Comparison of ENCODE assay signal across 15 mouse cellular contexts in the genomic region with DNA sequence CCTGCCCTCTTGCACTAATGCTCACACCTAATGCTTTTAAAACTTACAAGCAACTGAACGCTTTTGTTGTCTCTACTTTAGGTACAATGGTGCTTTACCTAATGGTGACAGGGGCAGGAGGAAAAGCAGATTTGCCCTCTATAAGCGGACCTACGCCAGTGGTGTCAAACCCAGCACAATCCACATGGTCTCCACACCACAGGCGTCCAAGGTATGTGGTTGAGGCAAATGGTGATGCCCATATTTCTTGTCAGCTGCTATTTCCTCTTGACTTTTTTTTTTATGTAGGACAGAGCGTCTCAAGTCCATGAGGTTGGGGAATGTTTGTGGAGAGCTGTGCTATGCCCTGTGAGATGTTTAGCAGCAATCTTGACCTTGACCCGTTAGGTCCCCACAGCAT.
"Had no signal": no experiment of that assay in that cellular context is flagged by ENCODE, and none has a peak within 500 bp of the region (broad histone marks: within the 10 kb centered on the region; RNA-seq: fewer than 3 reads in every experiment).

No protein-coding gene starts in this region.

- H3K36me3 ChIP-seq: neural tube, embryonic 13.5 days; neural tube, embryonic 15.5 days; stomach, embryonic 15.5 days had no signal

- DNase-seq: retina, postnatal 1 day; right cerebral cortex, adult 18-20 months; right cerebral cortex, postnatal 14 days; right cerebral cortex, postnatal 25 days; right cerebral cortex, postnatal 4 days; spleen, adult 18-20 months; thymus, adult 18-20 months; thymus, adult 2 months; thymus, postnatal 14 days; thymus, postnatal 25 days; thymus, postnatal 36 days; thymus, postnatal 4 days had no signal

- H3K4me3 ChIP-seq: neural tube, embryonic 13.5 days; neural tube, embryonic 15.5 days; stomach, embryonic 15.5 days had no signal

- H3K27me3 ChIP-seq: neural tube, embryonic 13.5 days; neural tube, embryonic 15.5 days; stomach, embryonic 15.5 days had no signal

- H3K4me2 ChIP-seq: neural tube, embryonic 13.5 days; neural tube, embryonic 15.5 days; stomach, embryonic 15.5 days had no signal
